Mouse (Mus musculus) erythroblast, embryonic 14.5 days (primary cell): ENCODE measurements around the gene Ctf1. TPM values are rescaled to one million over a fixed set of nuclear protein-coding genes. Genes with fewer than 3 reads are reported as not detected.

Experiments used
- H3K27me3 ChIP-seq: 2 replicates; pipeline ENCODE4 v1.6.1; 2012; ENCODE audit warnings: inconsistent platforms; ENCODE audit not compliant: control insufficient read depth
- H3K36me3 ChIP-seq: 2 replicates; pipeline ENCODE4 v1.6.1; 2012; ENCODE audit warnings: mild to moderate bottlenecking, inconsistent platforms; ENCODE audit not compliant: control insufficient read depth
- H3K4me1 ChIP-seq: 2 replicates; pipeline ENCODE4 v1.6.1; 2012; ENCODE audit warnings: inconsistent platforms; ENCODE audit not compliant: control insufficient read depth
- H3K4me3 ChIP-seq: replicated peaks from 2 replicates; pipeline ENCODE3; 2012; ENCODE audit warnings: moderate library complexity, mild to moderate bottlenecking, inconsistent platforms
- H3K9me3 ChIP-seq: 2 replicates; pipeline ENCODE4 v1.6.1; 2012; ENCODE audit warnings: low read length, inconsistent platforms, mixed read lengths; ENCODE audit not compliant: control insufficient read depth
- GATA1 ChIP-seq: IDR thresholded peaks from 2 replicates; pipeline ENCODE4 v1.6.1; 2012; ENCODE audit warnings: low read length, inconsistent platforms, mixed read lengths
- TAL1 ChIP-seq: IDR thresholded peaks from 3 replicates; pipeline ENCODE4 v1.6.1; 2012; ENCODE audit warnings: low read length, inconsistent platforms, mixed read lengths
- polyA plus RNA-seq: library from polyadenylated mRNA; stranded (reverse); fragments of >175 nt; gene quantifications from 2 replicates; pipeline ENCODE4 v1.2.3, GENCODE M21; 2012

Gene Ctf1
- polyA plus RNA-seq, 1 experiment, result 0.06 TPM

GRCm38 (mm10) chr7:127746494-127747491 lies 34.3 kb downstream of the Ctf1 start:
- H3K9me3 ChIP-seq, result no peaks in the 10 kb centered on the region; the same call in 1 of the 2 replicates
- H3K4me1 ChIP-seq, result peaks cover 35% of the 10 kb centered on the region
- no peaks in the 10 kb centered on the region for H3K27me3 ChIP-seq
- peak overlapping the region; percentile 83 for H3K4me3 ChIP-seq
- H3K36me3 ChIP-seq, result peaks cover 29% of the 10 kb centered on the region
- TF ChIP-seq TAL1 (no peak), GATA1 (no peak)

- Histone ChIP-seq H3K4me3 (no peak overlapping the region), H3K27me3 (no peaks in the 10 kb centered on the region), H3K4me1 (peaks cover 35% of the 10 kb centered on the region), H3K9me3 (no peaks in the 10 kb centered on the region; the same call in 1 of the 2 replicates), H3K36me3 (peaks cover 34% of the 10 kb centered on the region)
- TF ChIP-seq TAL1 (no peak), GATA1 (no peak)
Observed at GRCm38 (mm10) chr7:127747559-127748234, 35.2 kb downstream of the Ctf1 start.

- Histone ChIP-seq H3K4me1 (peaks cover 35% of the 10 kb centered on the region), H3K4me3 (no peak overlapping the region), H3K9me3 (no peaks in the 10 kb centered on the region; the same call in 1 of the 2 replicates), H3K36me3 (peaks cover 34% of the 10 kb centered on the region), H3K27me3 (no peaks in the 10 kb centered on the region)
- TF ChIP-seq GATA1, result no peak
- no peak for TF ChIP-seq TAL1
Observed at GRCm38 (mm10) chr7:127748235-127748560, 35.7 kb downstream of the Ctf1 start.

DNA sequence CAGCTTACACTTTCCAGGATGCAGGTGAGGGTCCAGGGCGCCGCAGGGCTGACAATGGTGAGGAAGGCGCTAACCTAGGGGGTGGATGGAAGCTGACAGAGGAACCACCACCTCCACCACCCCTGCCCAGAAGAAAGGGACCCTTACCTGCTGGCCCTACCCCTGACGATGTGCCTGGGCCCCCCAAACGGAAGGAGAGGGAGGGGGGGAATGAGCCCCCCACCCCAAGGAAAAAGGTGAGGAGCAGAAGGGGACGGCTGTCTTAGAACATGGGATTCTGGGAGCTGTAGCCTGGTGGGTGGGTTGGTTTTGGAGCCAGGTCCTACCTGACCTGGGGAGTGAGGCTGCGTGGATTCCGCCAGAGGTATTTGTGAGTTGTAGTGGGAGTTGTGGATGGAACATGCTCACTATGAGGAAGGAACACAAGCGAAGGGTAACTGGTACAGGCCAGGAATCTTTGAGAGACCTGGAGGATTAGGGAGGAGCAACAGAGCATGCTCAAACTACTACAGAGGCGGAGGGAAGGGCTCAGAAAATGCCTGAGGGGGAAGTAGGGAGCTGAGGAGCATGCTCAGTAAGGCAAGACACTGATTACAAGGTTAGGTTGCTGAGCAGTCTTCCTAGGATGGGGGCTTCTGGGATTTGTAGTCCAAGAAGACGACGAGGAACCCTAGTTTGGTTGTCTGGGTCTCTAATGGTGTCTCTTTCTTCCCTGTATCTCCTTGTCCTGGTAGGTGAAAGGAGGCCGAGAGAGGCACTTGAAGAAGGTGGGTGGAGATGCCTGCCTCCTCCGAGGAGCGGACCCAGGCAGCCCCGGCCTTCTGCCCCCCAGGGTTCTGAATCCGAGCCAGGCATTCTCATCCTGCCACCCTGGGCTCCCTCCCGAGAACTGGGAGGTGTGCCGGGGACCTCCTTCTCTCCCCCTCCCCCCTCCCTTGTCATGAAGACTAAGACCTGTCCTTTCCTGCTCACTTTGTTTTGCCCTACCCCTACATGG lies 37.9 kb downstream of the Ctf1 start:
- no peak overlapping the region for H3K4me3 ChIP-seq
- TF ChIP-seq TAL1 (no peak), GATA1 (no peak)
- peaks cover 43% of the 10 kb centered on the region for H3K36me3 ChIP-seq
- no peaks in the 10 kb centered on the region for H3K27me3 ChIP-seq
- H3K4me1 ChIP-seq, result peaks cover 20% of the 10 kb centered on the region
- no peaks in the 10 kb centered on the region; the same call in 1 of the 2 replicates for H3K9me3 ChIP-seq

DNA sequence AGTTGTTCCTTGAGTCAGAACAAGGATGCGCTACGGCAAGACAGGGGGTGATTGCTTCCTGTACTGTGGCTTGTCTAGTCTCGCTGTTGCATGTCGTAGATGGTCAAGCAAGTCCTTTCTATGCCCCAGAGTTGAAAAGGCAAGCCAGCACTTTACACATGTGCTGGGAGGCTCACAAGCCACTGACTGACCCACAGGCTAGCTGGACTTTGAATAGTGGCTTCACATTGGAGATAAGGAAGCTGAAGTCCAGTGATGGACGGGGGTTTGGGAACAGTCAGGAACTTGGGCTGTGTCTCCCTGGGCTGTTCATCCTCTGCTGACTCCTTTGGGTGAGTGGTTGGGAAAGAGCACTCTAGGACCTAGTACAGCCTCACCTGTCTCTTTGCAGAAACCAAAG lies 39.1 kb downstream of the Ctf1 start:
- no peak overlapping the region for H3K4me3 ChIP-seq
- peaks cover 9% of the 10 kb centered on the region for H3K4me1 ChIP-seq
- no peaks in the 10 kb centered on the region; the same call in 1 of the 2 replicates for H3K9me3 ChIP-seq
- H3K36me3 ChIP-seq, result peaks cover 43% of the 10 kb centered on the region
- no peaks in the 10 kb centered on the region for H3K27me3 ChIP-seq
- TF ChIP-seq GATA1 (no peak), TAL1 (no peak)

DNA sequence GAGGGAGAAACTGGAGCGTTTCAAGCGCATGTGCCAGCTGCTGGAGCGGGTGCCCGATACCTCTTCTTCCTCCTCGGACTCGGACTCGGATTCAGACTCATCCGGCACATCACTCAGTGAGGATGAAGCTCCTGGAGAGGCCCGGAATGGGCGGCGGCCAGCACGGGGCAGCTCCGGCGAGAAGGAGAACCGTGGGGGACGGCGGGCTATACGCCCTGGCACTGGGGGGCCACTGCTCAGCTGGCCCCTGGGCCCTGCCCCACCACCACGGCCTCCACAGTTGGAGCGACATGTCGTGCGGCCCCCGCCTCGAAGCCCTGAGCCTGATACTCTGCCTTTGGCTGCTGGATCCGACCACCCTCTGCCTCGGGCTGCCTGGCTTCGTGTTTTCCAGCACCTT lies 39.5 kb downstream of the Ctf1 start:
- no peaks in the 10 kb centered on the region; the same call in 1 of the 2 replicates for H3K9me3 ChIP-seq
- H3K36me3 ChIP-seq, result peaks cover 43% of the 10 kb centered on the region
- TF ChIP-seq GATA1 (no peak), TAL1 (no peak)
- H3K4me1 ChIP-seq, result peaks cover 5% of the 10 kb centered on the region
- H3K4me3 ChIP-seq, result no peak overlapping the region
- no peaks in the 10 kb centered on the region for H3K27me3 ChIP-seq

- Histone ChIP-seq H3K9me3 (no peaks in the 10 kb centered on the region; the same call in 1 of the 2 replicates), H3K4me3 (no peak overlapping the region), H3K36me3 (peaks cover 44% of the 10 kb centered on the region), H3K27me3 (no peaks in the 10 kb centered on the region), H3K4me1 (peaks cover 2% of the 10 kb centered on the region)
- TF ChIP-seq TAL1, result no peak
- no peak for TF ChIP-seq GATA1
Observed at GRCm38 (mm10) chr7:127753158-127753557, 40.6 kb downstream of the Ctf1 start.

DNA sequence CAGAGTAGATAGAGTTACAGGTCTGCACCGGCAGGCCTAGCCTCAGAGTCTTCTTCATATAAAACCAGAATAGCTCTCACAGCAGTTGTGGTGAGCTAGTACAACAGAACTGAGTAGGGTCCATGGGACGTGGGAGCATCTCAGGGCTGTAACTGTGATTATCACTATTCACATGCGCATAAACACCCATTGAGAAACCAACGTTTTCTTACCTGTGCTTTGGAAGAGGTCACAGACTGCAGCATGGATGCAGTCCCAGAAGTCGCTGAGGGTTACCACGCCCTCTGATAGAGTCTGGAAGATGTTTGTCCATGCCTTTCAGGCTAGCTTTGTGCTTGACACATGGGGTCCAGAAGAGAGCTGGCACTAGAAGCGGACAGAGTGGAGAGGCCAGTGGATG lies 41.2 kb downstream of the Ctf1 start:
- Histone ChIP-seq H3K36me3 (peaks cover 40% of the 10 kb centered on the region), H3K9me3 (no peaks in the 10 kb centered on the region), H3K4me3 (no peak overlapping the region), H3K27me3 (no peaks in the 10 kb centered on the region), H3K4me1 (peaks cover 4% of the 10 kb centered on the region)
- no peak for TF ChIP-seq TAL1
- TF ChIP-seq GATA1, result no peak

- Histone ChIP-seq H3K36me3 (peaks cover 16% of the 10 kb centered on the region), H3K9me3 (no peaks in the 10 kb centered on the region), H3K4me3 (no peak overlapping the region), H3K4me1 (peaks cover 19% of the 10 kb centered on the region), H3K27me3 (no peaks in the 10 kb centered on the region)
- TF ChIP-seq GATA1, result no peak
- TF ChIP-seq TAL1, result no peak
Observed at GRCm38 (mm10) chr7:127759716-127760115, 47.2 kb downstream of the Ctf1 start.
